Mouse (Mus musculus) skeletal muscle tissue, adult 2 months (tissue): Measurements from ENCODE around the gene Ranbp10.
A peak's percentile ranks its signal among the peaks of the same experiment; 100 is the strongest.

ENCODE experiments used
- DNase-seq: peaks from one replicate; pipeline ENCODE4 v3.0.0-alpha.2; 2012; ENCODE audit warnings: low read depth, low spot score

Ranbp10 gene

DNA sequence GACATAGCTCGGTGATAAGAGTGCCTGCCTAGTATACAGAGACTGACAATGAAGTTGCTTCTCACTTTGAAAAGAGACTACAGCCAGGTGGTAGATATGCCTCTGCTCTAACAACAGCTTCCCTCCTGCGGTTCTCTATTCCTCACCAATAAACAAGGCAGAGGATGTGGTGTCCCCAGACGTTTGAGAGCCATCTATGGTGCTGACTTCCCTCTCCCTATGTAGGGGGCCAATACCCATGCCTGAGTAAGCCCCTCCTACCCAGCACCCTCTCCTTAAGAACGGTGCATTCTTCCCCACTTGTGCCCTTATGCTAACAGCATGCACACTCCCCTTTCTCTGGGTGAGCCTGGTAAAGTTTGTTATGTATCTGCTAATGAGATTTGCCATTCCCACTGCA is 38.2 kb downstream of the Ranbp10 start:
- no peak for DNase-seq

DNA sequence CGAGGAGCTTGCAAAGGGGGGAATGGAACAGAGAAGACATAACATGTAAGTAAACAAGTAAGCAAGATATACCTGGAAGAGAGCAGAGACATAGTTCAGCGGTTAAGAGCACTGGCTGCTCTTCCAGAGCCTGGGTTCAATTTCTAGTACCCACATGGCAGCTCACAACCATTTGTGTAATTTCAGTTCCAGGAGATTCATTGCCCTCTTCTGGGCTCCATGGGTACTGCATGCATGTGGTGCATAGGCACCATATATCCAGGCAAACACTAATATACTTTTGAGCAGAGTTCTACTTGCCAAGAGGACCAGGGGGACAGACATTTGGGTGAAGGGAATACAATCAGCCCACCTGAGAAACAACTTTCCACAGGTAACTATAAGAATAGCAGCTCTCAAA is 38.9 kb downstream of the Ranbp10 start:
- DNase-seq: no peak

DNA sequence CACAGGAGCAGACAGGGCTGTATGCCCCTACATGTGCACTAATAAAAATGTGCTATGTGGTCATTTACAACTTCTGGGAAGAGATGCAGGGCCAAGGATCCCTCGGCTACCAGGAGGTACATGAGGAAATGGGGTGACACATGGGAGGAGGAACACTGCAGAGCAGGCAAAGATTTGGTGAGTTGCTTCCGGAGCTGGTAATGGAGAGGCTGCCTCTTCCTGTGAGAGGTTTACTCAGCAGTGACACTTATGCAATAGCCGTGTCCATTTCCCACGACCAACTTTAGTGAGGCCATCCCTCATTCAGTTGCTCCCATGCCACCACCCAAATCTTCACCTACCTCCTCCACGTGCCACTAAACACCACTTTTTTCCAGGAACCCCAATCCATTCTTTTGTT is 46.9 kb downstream of the Ranbp10 start:
- DNase-seq: no peak

DNA sequence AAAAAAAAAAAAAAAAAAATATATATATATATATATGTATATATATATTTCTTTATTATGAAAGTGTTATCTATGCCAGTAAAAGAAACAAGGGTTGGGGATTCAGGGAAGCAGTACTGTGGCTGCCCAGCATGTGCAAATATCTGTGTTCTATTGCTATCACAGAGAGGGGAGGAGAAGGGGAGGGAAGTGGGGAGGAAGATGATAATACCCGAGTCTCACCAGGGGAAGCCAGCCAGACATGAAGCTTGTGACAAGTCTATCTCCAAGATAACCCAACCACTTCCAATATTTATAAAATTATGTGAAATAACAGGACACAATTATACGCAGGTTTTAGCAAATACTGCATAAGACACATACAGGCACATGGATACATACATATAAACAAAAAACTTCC is 49.3 kb downstream of the Ranbp10 start:
- DNase-seq: no peak

DNA sequence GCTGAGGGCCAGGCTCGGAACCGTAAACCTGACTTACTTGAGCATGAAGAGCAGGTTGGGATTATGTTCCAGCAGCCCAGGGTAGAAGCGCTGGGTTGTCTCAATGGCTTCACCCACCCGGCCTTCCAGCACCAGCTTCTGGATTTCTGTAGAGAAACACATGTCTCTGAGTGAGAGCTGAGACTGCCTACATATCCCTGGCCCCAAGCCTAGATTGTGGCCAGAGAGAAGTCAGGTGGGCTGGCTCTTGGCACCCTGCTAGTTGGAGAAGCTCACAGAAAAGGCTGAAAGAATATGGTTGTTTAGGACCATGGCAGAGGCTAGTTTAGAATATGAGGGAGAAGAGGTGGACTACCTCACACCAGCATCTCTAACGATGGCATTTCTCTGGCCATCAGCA is 52.7 kb downstream of the Ranbp10 start:
- no peak for DNase-seq

DNA sequence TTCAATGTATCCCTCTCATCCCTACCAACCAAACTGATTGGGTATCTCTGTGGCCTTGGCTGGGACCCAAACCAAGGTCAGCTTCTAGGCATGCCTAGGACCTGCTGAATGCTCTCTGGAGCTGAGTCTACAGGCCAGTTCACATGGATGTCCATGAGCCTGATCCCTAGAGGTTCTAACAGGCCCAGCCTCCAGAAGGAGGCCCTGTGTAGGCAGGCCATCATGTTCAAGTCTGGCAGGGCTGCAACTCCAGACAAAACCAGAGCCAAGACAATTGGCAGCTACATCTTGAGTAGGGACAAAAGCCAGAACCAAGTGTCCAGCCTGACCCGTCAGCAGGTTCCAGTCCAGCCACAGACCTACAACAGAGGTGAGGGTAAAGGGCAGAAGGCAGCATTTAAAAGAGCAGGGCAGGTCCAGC is 53.7 kb downstream of the Ranbp10 start:
- peak; percentile 27 for DNase-seq

DNA sequence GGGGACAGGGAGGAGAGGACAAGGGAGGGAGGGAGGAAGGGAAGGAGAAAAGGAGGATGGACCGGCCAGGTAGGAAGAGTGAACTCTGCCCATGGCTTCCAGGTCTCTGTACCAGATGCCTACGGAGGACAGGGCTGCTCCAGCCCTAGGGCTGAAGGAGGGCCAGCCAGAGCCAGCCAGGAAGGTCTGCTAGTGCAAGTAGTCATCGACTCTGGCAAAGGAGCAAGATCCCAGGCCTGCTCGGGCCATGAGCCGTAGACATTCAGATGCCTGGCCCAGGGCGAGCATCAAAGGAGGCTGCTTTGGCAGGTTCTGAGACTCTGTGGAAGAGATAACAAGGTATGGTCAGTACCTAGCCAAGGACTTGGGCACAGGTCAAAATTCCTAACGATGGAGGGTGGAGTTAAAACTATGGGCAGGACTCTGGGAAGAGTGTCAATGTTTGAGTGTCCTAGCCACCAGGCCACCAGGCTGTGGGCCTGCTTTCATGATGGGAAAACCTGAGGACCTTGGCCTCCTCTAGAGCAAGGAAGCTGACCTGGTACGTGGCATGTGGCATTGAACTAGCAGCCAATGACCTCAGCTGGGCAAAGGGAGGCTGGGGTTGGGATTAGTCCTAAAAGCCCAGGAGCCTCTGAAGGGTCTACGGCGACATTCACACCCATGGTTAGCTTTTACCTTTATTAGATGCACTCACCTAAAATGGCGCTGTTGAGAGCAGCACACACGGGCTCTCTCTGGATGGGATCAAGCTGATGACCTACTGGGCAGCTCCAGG is 55.6 kb downstream of the Ranbp10 start:
- no peak for DNase-seq

DNA sequence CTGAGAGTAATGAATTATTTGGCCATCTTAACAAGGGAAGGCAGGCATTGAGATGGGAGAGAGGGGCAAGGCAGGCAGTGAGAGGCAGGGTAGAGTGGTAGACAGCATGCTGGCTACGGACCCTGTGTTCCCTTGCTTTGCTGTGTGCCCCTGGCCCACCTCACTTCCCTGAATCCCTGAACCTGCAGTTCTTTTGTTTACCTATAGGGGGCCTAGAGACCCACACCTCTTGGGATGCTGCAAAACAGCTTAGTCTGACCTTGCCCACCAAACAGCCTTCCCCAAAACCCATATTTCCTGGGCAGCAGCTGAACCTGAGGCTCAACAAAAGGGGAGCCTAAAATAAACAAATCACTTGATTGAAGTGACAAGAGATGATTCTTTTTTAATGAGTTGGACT is 56.5 kb downstream of the Ranbp10 start:
- DNase-seq: no peak

DNA sequence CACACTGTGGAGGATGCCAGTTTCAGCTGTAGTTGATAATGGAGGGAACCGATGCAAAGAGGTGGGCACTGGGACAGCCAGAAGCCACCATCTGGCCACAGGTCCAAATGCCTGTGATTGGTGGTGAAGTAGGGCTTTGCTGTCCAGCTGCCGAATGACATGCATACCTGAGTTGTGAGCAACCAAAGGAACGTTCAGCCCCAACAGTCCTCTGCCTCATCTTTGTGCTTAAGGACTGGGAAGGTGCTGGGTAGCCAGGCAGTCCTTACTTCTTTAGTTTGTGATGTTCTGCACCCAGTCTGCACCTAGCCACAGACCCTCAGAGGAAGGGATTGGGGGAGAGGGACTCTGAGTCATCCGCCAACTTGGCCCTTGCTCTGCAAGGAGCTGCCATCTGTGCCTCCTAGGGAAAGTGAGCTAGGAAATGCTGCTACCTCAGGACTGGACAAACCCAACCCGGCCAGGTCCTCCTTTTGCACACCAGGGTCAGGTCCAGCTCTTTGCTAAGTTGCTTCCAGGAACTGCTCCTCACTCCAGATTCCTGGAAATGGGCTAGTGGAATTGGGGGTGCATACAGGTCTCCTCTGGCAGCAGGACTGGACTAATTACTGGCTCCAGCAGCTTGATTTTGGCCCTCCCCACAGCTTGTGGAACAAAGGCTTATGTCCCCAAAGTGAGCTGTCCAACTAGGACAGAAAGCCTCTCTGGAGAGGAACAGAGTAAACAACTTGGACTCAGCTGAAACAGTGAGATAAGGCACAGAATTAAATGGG is 58.5 kb downstream of the Ranbp10 start:
- peak; percentile 18 for DNase-seq

DNA sequence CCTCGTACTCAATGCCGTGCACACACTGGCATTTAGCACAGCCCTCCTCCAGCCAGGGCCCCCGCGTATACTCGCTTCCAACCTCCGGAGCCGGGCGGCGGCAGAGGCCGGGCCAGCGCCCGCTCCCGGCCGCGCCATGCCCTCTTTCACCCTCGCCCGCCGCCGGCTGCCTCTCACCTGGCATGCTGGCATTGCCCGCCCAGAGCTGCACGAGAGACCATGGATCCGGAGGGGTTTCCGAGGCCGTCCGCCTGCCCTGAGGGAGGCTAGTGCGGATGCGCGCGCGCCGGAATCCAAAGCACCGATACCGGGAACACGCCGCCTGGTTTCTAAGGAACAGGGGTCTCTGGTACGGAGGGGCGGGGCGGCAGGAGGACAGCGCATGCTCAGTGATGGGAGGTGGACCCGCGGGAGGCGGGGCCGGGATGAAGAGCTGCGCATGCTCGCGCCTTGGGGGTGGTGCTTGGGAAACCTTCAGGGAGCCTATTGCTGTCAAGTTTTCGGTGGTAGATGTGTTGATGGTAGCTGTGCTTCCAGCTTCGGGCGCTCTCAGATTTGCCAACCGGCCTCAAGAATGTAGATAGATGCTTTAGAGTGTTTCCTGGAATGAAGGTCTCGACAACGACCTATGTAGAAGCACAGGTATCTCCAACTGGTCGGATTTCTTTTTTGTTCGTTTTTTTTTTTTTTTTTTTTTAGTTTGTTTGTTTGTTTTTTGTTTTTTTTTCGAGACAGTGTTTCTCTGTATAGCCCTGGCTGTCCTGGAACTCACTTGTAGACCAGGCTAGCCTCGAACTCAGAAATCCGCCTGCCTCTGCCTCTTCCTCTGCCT is 68.7 kb downstream of the Ranbp10 start, which contains the start of gene Gfod2:
Gfod2 (minus strand) TSS at position 388 of the 832 bp plus-strand sequence.
- peak; percentile 92 for DNase-seq

DNA sequence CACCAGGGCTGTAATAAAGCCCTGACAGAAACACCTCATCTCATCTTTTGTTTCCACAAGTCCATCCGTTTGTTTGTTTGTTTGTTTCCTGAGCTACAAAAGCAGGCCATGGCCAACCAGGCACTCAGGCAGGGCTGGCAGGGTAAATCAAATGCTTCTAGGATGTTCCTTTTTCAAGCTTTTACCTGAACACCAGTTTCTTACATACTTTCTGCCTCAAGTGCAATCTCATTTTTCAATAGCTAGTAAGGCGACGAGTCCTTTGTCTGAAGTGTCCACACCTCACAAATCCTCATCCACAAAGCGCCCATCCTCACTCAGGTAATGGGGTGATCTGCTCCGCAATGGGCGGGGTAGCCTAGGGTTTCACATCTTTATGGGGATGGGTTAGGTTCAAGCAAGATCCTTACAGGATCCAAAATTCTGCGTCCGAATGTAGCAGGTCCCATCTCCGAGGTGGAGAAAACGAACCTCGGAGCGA is 69.3 kb downstream of the Ranbp10 start:
- DNase-seq: no peak

DNA sequence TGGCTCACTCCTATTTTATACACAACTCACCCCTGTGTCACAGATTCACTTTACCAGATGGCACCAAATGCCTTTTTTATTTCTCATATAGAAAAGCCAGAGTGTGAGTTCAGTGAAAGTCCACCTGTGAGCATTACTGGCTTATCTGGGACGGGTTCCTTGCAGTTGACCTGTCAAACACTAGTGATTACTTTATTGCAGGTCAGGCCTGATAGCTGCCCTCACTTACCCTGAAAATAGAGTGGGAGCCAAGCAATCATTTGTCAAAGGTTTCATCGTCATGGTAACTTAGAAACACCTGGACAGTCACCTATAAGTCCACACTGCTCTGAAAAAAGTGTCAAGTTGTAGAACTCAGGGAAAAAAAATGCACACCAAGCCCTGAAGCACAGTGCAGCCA is 72.5 kb downstream of the Ranbp10 start:
- no peak for DNase-seq

DNA sequence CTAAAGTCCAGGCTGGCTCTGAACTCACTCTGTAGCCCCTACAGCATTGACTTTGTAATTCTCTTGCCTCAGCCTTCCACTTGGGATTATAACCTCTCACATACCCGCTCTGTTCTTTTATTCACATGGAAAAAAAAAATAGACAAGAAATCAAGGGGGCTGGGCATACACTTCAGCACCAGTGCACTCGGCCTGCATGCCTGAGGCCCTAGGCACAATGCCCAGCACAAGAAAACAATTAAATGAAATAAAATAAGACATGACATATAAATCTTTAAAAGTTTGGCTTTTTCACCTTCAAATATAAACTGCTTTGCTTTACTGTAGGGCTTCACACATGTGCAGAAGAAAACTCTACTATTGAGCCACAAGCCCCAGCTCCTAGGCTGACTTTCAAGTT is 73.2 kb downstream of the Ranbp10 start:
- no peak for DNase-seq

DNA sequence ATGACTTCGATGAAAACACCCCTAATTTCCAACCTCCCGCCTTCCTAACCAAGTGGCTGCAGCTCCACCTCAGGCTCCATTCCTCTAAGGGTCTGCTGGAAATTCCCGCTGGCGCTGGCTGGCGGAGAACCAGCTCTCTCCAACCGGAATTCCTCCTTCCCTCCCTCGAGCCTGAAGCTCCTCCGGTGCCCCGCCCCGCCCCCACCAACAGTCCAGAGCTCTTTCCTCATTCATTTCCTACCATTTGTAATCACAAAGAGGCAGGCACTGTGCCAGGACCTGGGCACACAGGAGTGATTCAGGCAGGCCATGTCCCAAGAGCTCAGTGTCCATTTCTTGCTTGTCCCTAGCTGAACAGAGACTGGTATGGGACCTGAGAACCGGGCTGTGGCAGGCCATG is 76.5 kb downstream of the Ranbp10 start:
- peak; percentile 34 for DNase-seq

DNA sequence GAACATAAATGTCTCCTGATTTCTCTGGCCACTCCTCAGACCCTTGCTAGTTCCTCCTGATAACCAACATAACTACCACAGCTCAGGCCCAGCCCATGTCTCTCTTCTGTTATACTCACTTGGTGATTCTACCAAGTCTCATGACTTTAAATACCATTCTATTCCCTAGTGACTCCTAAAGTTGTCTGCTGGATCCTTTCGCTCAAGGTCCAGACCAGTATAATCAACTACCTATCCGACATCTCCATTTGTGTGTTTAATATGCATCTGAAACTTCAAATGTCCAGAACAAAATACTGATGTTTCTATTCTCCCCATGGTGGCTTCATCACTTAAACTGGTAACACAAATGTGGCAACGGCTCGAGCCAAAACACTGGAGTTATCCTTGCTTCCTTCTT is 83.8 kb downstream of the Ranbp10 start:
- DNase-seq: peak; percentile 39

DNA sequence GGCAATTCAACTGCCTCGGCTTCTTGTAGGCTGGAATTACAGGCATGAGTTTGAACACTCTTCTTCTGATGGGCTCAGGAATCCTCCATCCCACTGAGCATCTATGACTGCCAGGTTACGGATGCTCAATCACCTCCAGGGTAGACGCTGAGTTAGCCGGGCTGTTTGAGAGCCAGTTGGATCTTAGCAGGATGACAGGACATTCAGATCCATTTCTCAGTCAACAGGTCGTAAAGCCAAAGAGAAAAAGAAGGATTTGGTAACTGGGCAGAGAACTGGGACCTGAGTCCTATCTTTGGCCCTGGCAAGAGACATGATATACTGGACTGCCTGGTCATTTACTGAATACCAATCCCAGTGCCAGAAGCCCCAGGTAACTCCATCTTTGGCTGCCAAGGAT is 87.9 kb downstream of the Ranbp10 start:
- DNase-seq: peak; percentile 69

DNA sequence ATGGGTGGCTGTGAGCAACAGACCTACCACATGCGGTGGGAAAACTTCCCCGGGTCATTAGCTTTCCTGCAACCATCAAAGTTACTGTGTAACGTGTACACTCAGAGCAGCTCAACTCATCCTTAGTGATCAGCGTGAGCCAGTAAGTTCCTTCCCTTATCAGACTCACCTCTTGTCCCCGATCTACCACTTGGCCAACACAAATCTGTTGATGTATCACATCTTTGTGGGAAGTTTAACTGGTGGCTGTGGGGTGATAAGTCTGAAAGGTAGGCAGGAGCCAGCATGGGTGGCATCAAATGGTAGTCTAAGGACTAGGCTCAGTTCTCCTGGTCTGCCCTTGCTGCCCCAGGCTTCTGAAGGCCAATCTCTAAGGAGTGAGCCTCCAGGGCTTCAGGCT is 95.0 kb downstream of the Ranbp10 start:
- DNase-seq: no peak

DNA sequence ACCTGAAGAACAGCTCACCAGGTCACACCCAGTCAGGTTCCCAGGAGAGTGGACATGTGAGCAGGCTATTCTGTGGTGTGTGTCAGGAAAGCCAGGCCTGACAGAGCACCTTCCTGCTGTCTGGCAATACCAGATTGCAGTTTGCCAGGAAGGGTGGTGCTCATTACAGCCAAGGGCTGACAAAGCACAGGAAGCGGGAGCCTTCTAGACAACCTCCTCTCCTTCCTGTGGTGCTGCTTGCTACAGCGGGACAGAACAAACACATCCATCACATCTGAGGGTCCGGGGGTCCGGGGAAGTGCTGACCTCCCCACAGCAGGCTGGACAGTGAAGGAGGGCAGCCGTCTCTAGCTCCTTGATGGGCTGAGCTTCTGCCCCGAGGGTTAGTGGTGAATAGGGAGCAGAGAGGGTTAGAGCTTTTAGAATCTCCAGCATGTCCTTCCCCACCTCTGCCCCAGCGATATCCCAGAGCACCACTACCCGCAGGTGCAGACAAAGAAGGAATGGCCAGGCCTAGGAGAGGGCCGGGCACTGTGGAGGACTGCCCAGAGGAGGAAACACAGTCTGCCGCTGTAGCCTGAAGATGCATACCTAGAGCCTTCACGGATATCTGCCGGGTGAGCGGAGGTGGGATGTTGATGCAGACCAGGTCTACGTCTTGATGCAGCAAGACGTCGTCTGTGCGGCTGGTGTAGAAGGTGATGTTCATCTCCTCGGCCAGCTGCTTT is 99.6 kb downstream of the Ranbp10 start:
- peak; percentile 34 for DNase-seq

DNA sequence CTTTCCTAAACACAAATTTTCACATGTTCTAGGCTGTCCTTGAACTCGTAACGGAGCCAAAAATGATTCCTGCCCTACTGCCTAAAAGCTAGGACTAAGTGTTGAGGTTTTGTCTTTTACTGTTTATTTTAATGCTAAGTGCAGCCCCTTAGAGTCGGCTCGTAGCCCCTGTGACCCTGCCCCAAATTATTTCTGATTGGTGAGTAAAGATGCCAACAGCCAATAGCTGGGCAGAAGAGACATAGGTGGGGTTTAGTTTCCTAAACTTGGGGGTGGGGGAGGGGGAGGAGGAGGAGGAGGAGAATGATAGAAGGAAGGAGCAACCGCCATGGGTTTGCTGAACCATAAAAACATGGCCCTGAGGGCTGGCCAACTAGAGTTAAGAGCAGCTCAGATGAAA is 101.4 kb downstream of the Ranbp10 start:
- no peak for DNase-seq

DNA sequence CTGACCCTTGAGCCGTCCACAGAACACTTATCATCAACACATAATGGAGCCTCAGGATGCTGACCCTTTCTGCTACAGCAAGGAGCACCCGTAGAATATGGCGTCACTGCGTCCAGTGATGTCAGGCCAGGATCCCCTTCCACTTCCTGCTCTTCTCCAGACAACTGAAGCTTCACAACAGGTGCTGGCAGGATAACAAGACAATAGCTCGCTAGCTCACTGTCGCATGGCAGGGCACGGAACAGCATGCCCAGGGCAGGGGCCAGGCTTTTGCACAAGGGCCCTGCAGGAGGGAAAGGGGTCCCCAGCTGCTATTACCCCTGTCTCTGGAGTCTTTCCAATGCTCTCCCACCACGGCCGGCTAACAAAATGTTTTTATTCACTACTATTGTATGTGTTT is 104.3 kb downstream of the Ranbp10 start:
- no peak for DNase-seq

DNA sequence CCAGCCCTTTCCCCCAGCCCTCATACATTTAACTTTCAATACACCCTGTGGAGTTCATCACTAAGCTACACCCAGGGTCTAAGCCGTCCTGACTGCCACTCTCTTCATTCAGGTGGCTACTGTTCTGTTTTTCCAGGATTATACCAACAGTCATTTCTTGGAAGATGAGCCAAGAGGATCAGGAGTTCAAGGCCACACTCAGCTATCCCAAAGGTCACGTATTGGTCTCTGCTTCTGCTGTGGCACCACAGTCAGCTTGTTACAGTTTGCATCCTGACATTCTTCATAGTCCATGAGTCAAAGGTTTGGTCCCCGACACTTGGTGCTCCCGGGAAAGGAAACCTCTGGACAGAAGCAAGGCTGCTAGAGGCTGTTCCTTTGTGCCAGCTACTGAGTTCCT is 107.5 kb downstream of the Ranbp10 start:
- no peak for DNase-seq
